Mouse (Mus musculus): ENCODE results near the gene Gm27021. TPM values are rescaled to one million over a fixed set of nuclear protein-coding genes. Genes with fewer than 3 reads are reported as not detected.

Gene Gm27021
- polyA plus RNA-seq, 1 experiment from 2014 or later = 2.0 TPM

DNA sequence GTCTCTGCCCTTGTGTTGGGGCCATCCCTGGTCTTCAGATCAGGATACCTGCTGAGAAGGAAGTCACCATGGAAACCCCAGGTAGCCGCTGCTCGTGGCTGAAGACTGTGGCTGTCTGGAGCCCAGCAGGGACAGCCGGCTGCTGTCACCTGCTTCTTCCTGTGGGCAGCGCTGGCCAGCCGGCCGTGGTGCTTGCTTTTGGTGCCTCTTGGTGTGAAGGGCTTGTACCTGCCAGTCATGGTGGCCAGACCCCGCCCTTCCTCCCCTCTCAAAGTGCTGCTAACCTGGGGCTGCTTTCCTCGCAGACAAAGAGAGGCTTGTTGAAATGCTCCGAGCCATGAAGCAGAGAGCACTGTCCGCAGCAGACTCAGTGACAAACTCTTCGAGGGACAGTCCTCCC, 94.0 kb downstream of the Gm27021 start:
- Histone ChIP-seq H3K4me3 (replicated peaks; ENCODE audit: low read length) (no peak overlapping the region), H3K36me3 (ENCODE audit: control insufficient read depth, insufficient read depth, low read length) (peaks cover 48% of the 10 kb centered on the region), H3K4me1 (ENCODE audit: control insufficient read depth, insufficient read depth, low read length) (no peaks in the 10 kb centered on the region), H3K27ac (ENCODE audit: low read length) (no peak overlapping the region), H3K27me3 (ENCODE audit: control insufficient read depth, insufficient read depth, low read length) (no peaks in the 10 kb centered on the region), H3K9me3 (replicated peaks; ENCODE audit: control insufficient read depth, low read length) (no peaks in the 10 kb centered on the region), H3K4me2 (ENCODE audit: low read depth, low read length) (no peak overlapping the region), H3K9ac (ENCODE audit: low read length) (no peak overlapping the region)
- WGBS = 81% methylated on average over 11 of the region's 11 CpGs
- no peak for ATAC-seq (ENCODE audit: insufficient read depth, low FRiP score)

- Histone ChIP-seq H3K4me3 (replicated peaks; ENCODE audit: low read length) (no peak overlapping the region), H3K27me3 (ENCODE audit: control insufficient read depth, insufficient read depth, low read length) (no peaks in the 10 kb centered on the region), H3K27ac (ENCODE audit: low read length) (no peak overlapping the region), H3K36me3 (ENCODE audit: control insufficient read depth, insufficient read depth, low read length) (peaks cover 49% of the 10 kb centered on the region), H3K9ac (ENCODE audit: low read length) (no peak overlapping the region), H3K4me1 (ENCODE audit: control insufficient read depth, insufficient read depth, low read length) (no peaks in the 10 kb centered on the region), H3K4me2 (ENCODE audit: low read depth, low read length) (no peak overlapping the region), H3K9me3 (replicated peaks; ENCODE audit: control insufficient read depth, low read length) (no peaks in the 10 kb centered on the region)
- no peak for ATAC-seq (ENCODE audit: insufficient read depth, low FRiP score)
- 88% methylated on average over 21 of the region's 21 CpGs for WGBS
Observed at GRCm38 (mm10) chr8:120572534-120572933, 95.3 kb downstream of the Gm27021 start.

DNA sequence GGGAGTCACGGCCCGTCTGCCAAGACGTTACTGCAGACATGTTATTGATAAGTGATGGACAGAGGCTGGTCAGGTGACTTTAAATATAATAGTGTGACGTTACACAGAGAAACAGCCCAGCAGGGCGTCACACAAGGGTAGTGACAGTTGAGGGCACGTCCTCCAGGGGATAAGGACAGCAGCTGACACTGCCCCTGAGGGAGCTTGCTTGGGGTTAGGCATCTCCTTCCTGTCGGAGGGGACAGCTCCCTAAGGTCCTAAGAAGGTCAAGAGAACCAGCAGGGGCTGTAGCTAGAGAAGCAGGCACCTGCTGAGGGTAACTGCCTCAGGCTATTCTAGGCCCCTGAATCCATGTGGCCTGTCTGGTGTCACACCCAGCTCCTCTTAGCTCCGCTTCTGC, 96.3 kb downstream of the Gm27021 start:
- Histone ChIP-seq H3K4me2 (ENCODE audit: low read depth, low read length) (no peak overlapping the region), H3K4me1 (ENCODE audit: control insufficient read depth, insufficient read depth, low read length) (no peaks in the 10 kb centered on the region), H3K4me3 (replicated peaks; ENCODE audit: low read length) (no peak overlapping the region), H3K9ac (ENCODE audit: low read length) (no peak overlapping the region), H3K27me3 (ENCODE audit: control insufficient read depth, insufficient read depth, low read length) (no peaks in the 10 kb centered on the region), H3K36me3 (ENCODE audit: control insufficient read depth, insufficient read depth, low read length) (peaks cover 49% of the 10 kb centered on the region), H3K9me3 (replicated peaks; ENCODE audit: control insufficient read depth, low read length) (no peaks in the 10 kb centered on the region), H3K27ac (ENCODE audit: low read length) (no peak overlapping the region)
- no peak for ATAC-seq (ENCODE audit: insufficient read depth, low FRiP score)
- 88% methylated on average over 8 of the region's 8 CpGs for WGBS

DNA sequence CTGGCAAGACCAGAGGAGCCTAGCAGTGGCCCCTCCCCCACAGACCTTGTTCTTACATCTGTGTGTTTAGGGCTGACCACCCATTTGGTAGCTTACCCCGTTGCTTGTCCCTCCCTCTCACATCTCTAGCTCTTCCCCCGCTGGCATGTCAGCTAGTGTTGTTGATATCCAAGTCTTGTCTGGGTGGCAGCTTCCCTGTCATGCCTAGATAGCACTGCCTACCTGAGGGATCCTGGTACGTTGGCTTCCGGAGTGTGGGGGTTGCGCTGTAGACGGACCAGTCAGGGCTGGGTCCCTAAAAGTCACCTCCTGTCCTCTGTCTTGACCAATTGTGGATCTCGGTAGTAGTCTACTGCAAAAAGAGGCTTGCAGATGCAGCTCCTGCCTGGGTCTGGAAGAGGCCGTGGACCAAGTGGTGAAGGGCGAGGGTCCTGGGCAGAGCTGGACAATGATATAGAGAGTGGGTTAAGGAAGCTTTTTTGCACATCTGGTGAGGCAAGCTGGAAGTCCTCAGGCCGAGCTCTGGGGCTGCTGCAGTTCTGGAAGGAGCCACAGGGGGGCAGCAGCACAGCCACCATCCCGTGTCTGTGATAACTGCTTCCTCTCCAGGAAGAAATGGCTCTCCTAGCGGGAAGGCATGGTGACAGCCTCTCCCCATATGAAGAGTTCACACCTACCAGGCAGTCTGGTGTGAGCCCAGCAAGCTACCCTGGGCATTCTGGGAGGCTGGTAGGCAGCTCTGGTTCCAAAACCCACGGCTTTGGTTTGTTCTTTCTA, 97.8 kb downstream of the Gm27021 start:
- no peaks in the 10 kb centered on the region for H3K9me3 ChIP-seq (replicated peaks; ENCODE audit: control insufficient read depth, low read length)
- no peak overlapping the region for H3K4me3 ChIP-seq (replicated peaks; ENCODE audit: low read length)
- WGBS = 58% methylated on average over 13 of the region's 13 CpGs
- H3K27me3 ChIP-seq (ENCODE audit: control insufficient read depth, insufficient read depth, low read length) = no peaks in the 10 kb centered on the region
- no peak overlapping the region for H3K4me2 ChIP-seq (ENCODE audit: low read depth, low read length)
- peaks cover 53% of the 10 kb centered on the region for H3K36me3 ChIP-seq (ENCODE audit: control insufficient read depth, insufficient read depth, low read length)
- H3K9ac ChIP-seq (ENCODE audit: low read length) = no peak overlapping the region
- no peak overlapping the region for H3K27ac ChIP-seq (ENCODE audit: low read length)
- no peak for ATAC-seq (ENCODE audit: insufficient read depth, low FRiP score)
- H3K4me1 ChIP-seq (ENCODE audit: control insufficient read depth, insufficient read depth, low read length) = peaks cover 6% of the 10 kb centered on the region

DNA sequence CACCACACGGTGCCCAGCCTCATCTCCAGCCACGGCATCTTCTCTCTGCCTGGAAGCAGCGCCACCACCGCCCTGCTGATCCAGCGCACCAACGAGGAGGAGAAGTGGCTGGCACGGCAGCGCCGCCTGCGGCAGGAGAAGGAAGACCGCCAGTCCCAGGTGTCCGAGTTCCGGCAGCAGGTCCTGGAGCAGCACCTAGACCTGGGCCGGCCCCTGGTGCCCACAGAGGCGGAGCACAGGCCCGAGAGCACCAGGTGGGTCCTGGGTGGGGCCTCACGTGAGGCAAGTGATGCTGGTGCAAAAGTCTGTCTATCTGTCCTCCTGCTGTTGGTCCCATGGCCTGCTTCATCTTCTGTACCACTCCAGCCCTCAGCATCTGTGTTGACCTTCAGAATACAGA, 98.8 kb downstream of the Gm27021 start:
- Histone ChIP-seq H3K4me1 (ENCODE audit: control insufficient read depth, insufficient read depth, low read length) (peaks cover 13% of the 10 kb centered on the region), H3K4me3 (replicated peaks; ENCODE audit: low read length) (no peak overlapping the region), H3K4me2 (ENCODE audit: low read depth, low read length) (no peak overlapping the region), H3K27ac (ENCODE audit: low read length) (no peak overlapping the region), H3K36me3 (ENCODE audit: control insufficient read depth, insufficient read depth, low read length) (peaks cover 48% of the 10 kb centered on the region), H3K27me3 (ENCODE audit: control insufficient read depth, insufficient read depth, low read length) (no peaks in the 10 kb centered on the region), H3K9me3 (replicated peaks; ENCODE audit: control insufficient read depth, low read length) (no peaks in the 10 kb centered on the region), H3K9ac (ENCODE audit: low read length) (no peak overlapping the region)
- 92% methylated on average over 17 of the region's 17 CpGs for WGBS
- no peak for ATAC-seq (ENCODE audit: insufficient read depth, low FRiP score)

- H3K4me3 ChIP-seq (replicated peaks; ENCODE audit: low read length) = no peak overlapping the region
- no peak overlapping the region for H3K27ac ChIP-seq (ENCODE audit: low read length)
- H3K4me2 ChIP-seq (ENCODE audit: low read depth, low read length) = no peak overlapping the region
- H3K9me3 ChIP-seq (replicated peaks; ENCODE audit: control insufficient read depth, low read length) = no peaks in the 10 kb centered on the region
- no peak overlapping the region for H3K9ac ChIP-seq (ENCODE audit: low read length)
- peaks cover 41% of the 10 kb centered on the region for H3K36me3 ChIP-seq (ENCODE audit: control insufficient read depth, insufficient read depth, low read length)
- H3K4me1 ChIP-seq (ENCODE audit: control insufficient read depth, insufficient read depth, low read length) = peaks cover 21% of the 10 kb centered on the region
- WGBS = 95% methylated on average over 37 of the region's 37 CpGs
- no peak for ATAC-seq (ENCODE audit: insufficient read depth, low FRiP score)
- H3K27me3 ChIP-seq (ENCODE audit: control insufficient read depth, insufficient read depth, low read length) = no peaks in the 10 kb centered on the region
Observed at GRCm38 (mm10) chr8:120568164-120568798, 99.6 kb downstream of the Gm27021 start.

DNA sequence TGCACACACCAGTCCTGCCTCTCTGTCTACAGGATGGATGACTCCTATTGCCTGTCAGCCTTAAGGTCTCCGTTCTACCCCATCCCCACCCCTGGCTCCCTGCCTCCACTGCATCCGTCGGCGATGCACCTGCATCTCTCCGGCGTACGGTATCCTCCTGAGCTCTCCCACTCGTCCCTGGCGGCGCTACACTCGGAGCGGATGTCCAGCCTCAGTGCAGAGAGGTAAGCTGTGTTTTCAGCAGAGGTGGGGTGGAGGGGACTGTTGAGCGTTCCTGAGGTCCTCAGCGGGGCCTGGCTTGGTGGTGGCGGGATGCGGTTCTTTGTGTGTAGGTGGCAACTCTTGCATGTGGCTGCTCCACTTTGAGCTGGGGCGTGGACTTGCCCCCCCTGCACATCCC, 100.1 kb downstream of the Gm27021 start:
- no peak overlapping the region for H3K4me3 ChIP-seq (replicated peaks; ENCODE audit: low read length)
- H3K4me2 ChIP-seq (ENCODE audit: low read depth, low read length) = no peak overlapping the region
- H3K9ac ChIP-seq (ENCODE audit: low read length) = no peak overlapping the region
- H3K27me3 ChIP-seq (ENCODE audit: control insufficient read depth, insufficient read depth, low read length) = no peaks in the 10 kb centered on the region
- H3K36me3 ChIP-seq (ENCODE audit: control insufficient read depth, insufficient read depth, low read length) = peaks cover 39% of the 10 kb centered on the region
- peaks cover 26% of the 10 kb centered on the region for H3K4me1 ChIP-seq (ENCODE audit: control insufficient read depth, insufficient read depth, low read length)
- 97% methylated on average over 17 of the region's 17 CpGs for WGBS
- no peaks in the 10 kb centered on the region for H3K9me3 ChIP-seq (replicated peaks; ENCODE audit: control insufficient read depth, low read length)
- ATAC-seq (ENCODE audit: insufficient read depth, low FRiP score) = no peak
- H3K27ac ChIP-seq (ENCODE audit: low read length) = no peak overlapping the region

DNA sequence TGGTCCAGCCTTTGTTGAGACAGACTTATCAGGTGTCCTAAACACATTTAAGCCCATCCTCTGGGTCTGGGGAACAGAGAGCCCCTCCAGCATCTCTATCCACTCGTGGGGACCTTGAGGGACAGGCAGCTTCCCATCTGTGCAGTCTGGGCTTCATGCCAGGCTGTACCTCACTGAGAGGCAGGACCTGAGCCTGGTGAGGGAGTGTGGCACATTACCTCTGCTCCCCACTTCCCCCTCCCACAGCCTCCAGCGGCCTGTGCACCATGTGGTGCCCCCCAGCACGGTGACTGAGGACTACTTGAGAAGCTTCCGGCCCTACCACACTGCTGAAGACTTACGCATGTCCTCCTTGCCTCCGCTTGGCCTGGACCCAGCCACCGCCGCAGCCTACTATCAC, 101.2 kb downstream of the Gm27021 start:
- Histone ChIP-seq H3K4me1 (ENCODE audit: control insufficient read depth, insufficient read depth, low read length) (peaks cover 31% of the 10 kb centered on the region), H3K27ac (ENCODE audit: low read length) (no peak overlapping the region), H3K27me3 (ENCODE audit: control insufficient read depth, insufficient read depth, low read length) (no peaks in the 10 kb centered on the region), H3K9me3 (replicated peaks; ENCODE audit: control insufficient read depth, low read length) (no peaks in the 10 kb centered on the region), H3K4me3 (replicated peaks; ENCODE audit: low read length) (no peak overlapping the region), H3K4me2 (ENCODE audit: low read depth, low read length) (no peak overlapping the region), H3K36me3 (ENCODE audit: control insufficient read depth, insufficient read depth, low read length) (peaks cover 39% of the 10 kb centered on the region), H3K9ac (ENCODE audit: low read length) (no peak overlapping the region)
- 85% methylated on average over 8 of the region's 8 CpGs for WGBS
- no peak for ATAC-seq (ENCODE audit: insufficient read depth, low FRiP score)

DNA sequence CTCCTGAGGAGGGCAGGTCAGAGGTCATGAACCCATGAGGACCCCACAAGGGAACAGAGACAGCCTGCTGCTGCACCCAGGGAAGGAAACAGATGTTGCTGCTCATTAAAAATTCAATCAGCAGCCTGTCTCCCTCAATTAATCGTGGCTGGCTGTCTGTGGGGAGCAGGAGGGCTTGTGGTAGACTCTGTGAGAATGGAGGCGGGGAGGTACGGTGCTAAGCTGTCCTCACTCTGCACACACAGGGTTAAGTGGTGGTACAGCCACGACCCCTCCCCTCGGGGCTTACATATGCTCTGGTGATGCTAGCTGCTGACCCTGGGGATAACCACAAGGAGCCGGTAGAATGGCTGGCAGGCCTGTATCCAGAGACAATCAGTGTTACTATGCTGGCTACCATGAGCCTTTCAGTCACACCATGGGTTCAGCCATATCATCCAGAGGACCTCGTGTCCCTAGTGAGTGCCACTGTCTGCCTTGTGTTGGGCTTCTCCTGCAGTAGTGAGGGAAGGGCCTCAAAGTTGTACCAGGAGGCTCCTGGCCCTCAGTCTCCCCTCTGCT, 102.6 kb downstream of the Gm27021 start:
- 41% methylated on average over 7 of the region's 7 CpGs for WGBS
- no peak overlapping the region for H3K4me3 ChIP-seq (replicated peaks; ENCODE audit: low read length)
- H3K9ac ChIP-seq (ENCODE audit: low read length) = peak overlapping the region; percentile 43; the same call in 1 of the 2 replicates
- peaks cover 32% of the 10 kb centered on the region for H3K36me3 ChIP-seq (ENCODE audit: control insufficient read depth, insufficient read depth, low read length)
- no peak overlapping the region for H3K27ac ChIP-seq (ENCODE audit: low read length)
- no peaks in the 10 kb centered on the region for H3K9me3 ChIP-seq (replicated peaks; ENCODE audit: control insufficient read depth, low read length)
- no peaks in the 10 kb centered on the region for H3K27me3 ChIP-seq (ENCODE audit: control insufficient read depth, insufficient read depth, low read length)
- H3K4me1 ChIP-seq (ENCODE audit: control insufficient read depth, insufficient read depth, low read length) = peaks cover 31% of the 10 kb centered on the region
- ATAC-seq (ENCODE audit: insufficient read depth, low FRiP score) = no peak
- H3K4me2 ChIP-seq (ENCODE audit: low read depth, low read length) = no peak overlapping the region
